Mouse (Mus musculus) frontal cortex, adult 2 months (tissue): ENCODE measurements at regions not wholly inside any gene's neighbourhood (a gene's known extent, or its start where the extent isn't known, plus 50 kb on each side); places are given as distances from the start of the nearest gene placed in this dataset.

Source experiments
- DNase-seq, 2 experiments: peaks; one replicate each; pipeline ENCODE4 v3.0.0; 2022; ENCODE audit warnings: low spot score in 1 of 2; ENCODE audit errors: extremely low spot score in 1 of 2

DNA sequence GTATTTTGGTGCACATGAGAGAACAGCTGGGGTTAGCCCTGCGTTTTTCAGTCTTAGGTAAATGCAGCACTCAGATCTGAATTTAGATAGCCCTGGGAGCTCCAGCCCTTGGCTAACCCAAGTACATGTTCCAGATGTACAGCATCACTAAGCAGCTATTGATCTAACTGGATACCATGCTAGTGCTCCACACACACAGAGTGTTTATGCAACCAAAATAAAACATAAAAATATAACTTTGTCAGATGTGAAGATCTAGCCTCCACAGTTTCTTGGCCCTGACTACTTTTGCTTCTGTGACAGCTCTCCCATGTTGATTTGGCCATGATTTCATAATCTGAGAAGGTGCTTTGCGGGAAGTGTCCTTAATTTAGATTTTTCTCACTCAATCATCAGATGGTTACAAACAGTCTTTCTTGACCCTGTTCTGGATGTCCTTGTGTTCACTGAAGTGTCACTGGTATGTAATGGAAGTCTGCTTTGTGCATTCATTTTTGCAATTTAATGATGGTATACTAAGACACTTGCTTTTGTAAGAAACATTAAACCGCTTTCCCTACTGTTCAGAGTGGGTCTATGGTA is 672.8 kb downstream of the Fat4 start:
- no peak for DNase-seq

DNA sequence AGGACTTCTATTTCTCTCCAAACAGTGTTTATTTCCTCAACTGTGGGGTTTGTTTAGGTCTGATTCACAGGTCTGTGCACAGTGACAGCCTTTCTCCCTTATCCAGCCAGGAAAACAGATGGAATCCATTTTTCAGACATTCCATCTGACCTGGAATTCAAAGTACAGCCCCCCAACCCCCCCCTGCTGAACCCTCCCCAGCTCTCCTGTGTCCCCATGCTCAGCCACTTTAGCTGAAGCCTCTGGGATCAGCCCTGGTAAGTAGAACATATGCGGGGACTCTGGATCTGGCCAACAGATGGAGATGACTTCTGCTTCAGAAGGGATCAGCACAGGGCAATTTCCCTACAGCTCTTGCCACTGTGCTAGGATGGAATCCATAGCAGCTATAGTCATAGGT is 674.2 kb downstream of the Fat4 start:
- DNase-seq = no peak

DNA sequence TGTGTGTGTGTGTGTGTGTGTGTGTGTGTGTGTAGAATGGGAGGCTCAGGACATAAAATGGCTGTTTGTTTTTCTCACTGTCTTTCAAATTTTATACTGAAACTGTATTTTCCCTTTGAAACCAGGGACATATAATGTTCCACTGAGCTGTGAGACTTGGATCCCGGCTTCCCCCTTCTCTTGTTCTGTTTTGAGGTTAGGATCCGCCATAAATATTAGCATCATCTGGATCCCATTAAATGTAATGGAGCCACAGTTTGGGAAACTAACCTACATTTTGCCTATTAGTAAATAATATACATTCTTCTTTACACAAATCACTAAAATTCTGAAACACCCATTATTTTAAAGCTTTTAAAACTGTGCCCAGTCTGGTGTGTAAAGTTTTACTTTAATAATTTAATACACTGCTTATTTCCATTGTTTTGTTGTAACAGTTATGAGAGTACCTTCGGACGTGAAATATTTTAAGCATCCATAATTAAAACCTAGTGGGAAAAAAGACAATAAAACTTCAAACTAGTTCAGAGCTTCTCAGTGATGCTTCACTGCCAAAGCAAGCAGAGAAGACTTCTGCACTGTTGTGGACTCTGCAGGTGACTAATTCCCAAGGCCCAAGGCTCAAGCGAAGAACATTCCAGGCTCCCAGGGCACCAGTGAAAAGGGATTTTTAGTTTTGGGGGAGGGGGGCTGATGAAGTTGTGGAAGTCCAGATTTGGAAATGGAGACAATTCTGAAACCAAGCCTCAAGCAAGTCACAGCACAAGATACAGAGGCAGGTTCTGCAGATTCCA is 684.9 kb downstream of the Fat4 start:
- no peak for DNase-seq

DNA sequence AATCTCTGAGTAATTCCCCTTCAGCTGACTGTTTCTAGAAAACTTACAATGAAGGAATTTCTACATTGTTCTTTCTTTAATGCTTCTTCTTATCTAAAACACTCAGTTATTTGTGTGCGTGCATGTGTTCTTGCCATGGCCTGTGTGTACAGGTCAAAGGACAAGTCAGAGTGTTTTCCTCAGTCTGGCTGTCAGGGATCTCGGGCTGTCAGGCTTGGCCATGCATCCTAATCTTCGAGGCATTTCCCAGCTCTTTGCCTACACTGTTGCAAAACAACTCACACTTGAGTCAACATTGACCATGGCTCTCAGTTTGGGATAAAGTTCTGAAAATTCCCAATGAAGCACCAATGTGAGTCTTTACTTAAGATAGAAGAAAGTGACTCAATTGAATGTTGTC is 688.5 kb downstream of the Fat4 start:
- DNase-seq = no peak

GRCm38 (mm10) chr3:39591312-39591711 is 704.6 kb downstream of the Fat4 start:
- peak; percentile 3 to 8 for DNase-seq

DNA sequence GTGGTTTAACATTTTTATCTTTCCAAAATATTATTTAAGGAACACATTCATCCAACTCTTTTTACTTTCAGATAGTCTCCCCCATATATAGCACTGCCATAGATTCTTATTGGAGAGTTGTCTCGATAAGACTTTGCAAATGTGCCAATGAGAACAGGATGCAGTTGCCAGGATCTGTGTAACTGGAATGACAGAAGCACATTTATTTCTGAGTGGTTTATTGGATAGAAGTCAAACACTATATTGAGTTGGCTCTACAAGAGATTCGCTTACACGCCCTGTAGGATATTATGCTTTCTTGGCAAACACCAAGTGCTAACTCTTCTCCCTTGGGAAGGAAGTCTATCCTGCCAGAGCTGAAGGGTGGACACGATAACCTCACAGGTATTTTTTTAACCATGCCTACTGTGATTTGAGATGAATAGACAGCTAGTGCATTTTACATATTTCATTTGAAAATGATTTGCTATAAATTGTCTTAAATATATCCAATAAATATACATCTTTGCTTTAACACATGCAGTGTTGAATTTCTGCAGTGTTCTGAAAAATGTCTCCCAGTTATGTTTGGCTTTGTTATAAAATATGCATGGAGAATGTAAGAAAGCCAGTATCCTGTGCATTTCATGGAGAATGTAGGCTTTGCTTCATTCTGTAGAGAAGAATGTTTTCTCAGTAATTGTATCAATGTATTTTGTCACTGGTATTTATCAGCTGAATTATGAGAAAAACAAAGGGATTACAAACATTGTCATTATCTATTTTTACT is 705.8 kb downstream of the Fat4 start:
- peak; percentile 11 to 53 for DNase-seq

DNA sequence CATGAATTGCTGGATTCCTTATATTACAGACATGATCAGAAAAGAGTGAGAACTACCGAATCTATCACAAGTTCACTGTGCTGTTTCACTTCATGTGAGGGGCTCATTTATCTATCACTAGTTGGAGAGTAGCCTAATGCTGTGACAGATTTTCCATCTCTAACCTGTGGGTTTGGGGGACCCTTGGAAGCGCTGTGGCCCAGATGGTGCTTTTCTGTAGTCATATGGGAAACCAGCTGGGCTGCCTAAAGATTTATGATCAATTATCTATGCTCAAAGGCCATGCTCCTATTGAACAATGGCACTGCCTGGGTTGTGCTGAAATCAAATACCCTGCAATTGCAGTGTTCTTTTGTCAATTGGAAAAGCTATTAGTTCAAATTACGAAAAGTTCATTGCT is 723.2 kb downstream of the Fat4 start:
- no peak for DNase-seq

DNA sequence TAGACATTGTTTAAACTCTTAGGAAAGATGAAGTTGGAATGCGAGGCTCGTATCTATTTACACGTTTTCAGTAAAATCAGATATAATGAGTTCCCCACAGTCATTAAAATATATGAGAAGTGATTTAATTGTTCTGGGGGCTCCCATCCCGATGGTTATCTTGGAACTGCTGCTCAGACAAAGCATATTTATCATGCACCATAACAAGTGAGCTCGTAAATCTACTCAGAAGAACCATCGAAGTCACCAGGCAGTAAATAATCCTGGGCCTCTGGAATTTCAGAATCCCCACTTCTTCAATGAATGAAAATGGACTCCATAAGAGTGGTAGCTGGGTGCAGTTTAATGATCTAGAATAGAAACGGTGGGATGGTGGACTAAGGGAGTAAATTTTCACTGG is 725.7 kb downstream of the Fat4 start:
- DNase-seq = no peak

DNA sequence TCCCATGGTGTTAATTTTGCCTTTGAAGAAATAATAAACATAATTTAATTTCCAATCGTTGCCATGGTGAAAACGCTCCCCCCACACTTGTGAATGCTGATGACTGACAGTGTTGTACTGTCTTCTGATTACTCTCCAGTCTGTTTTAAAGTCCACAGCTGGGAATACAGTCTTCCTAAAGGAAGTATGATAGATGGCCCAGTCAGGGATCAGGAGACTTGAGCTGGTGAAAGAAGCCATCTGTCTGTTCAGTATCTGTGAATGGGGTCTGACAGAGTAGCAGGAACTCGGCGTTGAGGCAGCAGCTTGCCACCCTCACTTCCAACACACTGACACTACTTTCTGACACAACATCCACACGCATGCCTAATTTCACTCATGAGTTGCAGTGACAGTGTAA is 751.2 kb downstream of the Fat4 start:
- no peak for DNase-seq

- no peak for DNase-seq
These were observed 756.5 kb downstream of the Fat4 start for GRCm38 (mm10) chr3:39643194-39643593.

DNA sequence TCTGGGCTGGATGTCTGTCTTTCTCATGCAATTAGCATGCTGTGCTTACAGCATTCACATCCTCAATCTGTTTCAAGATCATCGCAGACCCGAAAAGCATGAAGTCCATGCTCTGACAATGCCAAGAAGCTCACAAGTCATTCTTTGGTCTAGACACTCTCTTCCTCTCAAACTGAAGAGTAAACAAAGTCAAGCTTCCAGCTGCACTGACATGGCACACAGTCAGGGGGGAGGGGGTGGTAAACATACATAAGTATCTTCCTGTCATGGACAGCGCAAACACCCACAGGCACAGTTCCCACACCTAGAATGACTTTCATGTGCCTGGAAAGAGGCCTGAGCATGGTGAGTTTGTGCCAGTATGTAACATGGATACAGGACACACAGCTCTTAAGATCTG is 780.1 kb downstream of the Fat4 start:
- no peak for DNase-seq

DNA sequence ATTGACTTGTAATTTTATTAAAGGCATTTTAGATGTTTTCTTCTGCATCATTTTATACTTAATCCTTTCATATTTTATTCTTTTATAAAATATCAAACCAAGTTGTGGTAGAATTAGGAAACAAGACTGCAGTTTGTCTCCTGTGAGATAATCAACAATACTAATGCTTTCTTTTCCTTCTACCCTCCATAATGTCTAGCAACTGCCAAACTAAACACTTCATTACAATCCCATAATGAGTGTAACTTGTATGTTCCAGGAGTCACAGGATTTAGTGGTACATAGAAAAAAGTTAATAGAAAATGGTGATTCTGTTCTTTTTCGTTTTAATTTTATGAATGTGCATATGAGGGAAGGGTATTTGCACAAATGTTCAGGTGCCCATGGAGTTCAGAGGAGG is 782.4 kb downstream of the Fat4 start:
- DNase-seq = no peak

GRCm38 (mm10) chr3:39673997-39674396 is 787.3 kb downstream of the Fat4 start:
- no peak for DNase-seq

- DNase-seq = no peak
These were observed 788.2 kb downstream of the Fat4 start for GRCm38 (mm10) chr3:39674927-39675326.

DNA sequence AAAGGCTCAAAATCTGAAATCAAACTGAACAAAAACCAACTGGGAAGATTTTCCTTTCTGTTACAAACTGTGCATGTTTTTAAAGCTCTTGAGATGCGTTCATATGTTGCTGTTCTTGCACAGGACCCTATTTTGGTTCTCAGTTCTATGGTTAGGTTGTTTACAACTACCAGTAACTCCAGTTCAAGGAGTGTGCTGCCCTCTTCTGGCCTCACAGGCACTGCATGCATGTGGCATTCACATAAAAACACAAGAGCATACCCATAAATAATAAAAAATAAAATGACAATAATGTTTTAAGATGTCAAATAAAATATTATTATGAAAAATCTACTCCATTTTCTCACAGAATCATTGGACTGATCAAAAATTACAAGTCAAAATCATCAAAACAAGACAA is 818.9 kb downstream of the Fat4 start:
- no peak for DNase-seq

DNA sequence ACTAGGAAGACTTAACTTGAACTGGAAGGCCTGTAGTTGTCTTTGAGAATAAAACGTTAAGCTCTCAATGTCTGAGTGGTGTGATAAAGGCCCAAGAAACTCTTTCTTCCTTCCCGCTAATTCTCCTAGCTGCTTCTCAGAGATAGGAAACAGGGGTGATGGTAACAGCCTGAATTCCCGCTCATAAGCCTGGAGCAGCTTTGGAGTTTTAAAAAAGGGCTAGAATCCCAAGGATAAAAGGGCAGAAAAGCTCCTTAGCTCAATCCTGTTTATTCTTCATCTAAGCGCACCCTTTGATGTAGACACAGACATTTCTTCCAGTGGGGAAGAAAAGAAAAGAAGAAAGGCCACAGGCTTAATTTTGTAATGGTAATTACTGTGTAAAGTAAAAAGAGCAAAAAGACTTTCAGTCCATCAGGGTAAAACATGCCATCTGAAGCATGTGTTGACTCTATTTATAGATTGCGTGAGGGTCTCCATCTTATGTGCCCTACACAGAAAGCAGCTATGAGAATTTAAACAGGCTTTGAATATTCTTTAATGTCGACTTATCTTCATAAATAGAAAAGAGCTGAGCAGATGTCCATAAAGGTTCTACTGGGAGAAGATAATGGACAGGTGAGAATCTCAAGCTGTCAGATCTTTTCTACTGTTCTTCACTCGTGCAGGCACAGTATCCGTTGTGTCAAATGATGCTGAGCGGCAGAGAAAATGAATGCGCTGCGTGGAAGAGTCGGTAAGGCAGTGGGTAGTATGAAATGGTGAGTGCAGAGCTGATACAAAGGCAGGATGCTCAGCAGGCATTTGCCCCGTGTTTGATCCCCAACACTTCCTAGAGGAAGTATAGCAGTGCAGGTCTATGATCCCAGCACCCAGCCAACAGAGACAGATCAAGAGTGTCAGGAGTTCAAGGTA is 818.0 kb upstream of the Intu start:
- DNase-seq = no peak

DNA sequence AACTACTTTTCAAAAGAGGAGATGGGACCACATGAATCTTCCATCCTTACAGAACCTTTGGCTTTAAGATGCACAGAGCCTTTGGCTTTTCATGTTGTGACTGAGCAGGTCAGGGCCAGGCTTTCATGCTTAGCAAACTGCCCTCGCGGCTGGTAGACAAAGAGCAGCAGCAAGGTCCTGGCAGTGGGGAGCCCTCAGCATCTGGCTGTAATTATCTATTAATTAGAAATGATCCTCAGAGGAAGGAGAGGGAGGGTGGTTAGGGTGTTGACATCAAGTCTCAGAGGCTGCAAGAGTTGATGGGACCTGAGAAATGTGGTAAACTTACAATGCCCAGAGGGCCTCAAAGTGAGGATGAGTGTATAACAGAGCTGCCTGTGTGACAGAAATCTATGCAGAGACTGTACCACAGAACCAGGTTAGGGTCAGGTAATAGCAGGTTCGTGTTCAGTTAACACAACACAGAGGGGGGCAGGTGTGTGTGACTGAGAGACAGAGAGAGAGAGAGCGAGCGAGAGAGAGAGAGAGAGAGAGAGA is 817.0 kb upstream of the Intu start:
- no peak for DNase-seq

GRCm38 (mm10) chr3:39718946-39719545 is 812.0 kb upstream of the Intu start:
- peak; percentile 53 to 61 for DNase-seq

- no peak for DNase-seq
These were observed 805.3 kb upstream of the Intu start for GRCm38 (mm10) chr3:39725755-39726154.

- DNase-seq = no peak
These were observed 794.4 kb upstream of the Intu start for GRCm38 (mm10) chr3:39736639-39737038.
